Mouse (Mus musculus): ENCODE data around the gene Setdb1.
A peak's percentile ranks its signal among the peaks of the same experiment; 100 is the strongest.

Setdb1 gene

GRCm38 (mm10) chr3:95291041-95291440 is 66.0 kb downstream of the Setdb1 start:
- no peak for DNase-seq (ENCODE audit: low read depth)

DNA sequence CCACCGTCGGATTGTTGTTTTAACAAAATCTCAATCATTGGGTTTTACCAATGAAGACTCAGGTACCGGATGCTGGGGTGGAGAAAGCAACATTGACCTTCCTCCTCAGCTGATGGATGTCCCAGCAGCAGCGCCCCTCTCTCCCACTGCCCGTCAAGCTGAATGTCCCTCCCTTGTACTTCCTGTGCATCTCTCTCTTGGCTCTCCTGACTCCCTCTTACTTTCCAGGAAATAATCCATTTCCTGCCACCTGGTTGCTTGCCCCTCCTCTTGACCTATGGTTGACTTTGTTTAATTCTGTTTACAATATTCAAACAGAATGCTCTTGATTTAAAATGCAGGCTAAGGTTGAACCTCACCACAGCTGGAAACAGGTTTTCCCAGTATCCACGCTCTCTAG is 66.8 kb downstream of the Setdb1 start:
- DNase-seq (ENCODE audit: low read depth) = no peak

- no peak for DNase-seq (ENCODE audit: low read depth)
Measured at GRCm38 (mm10) chr3:95289419-95289818, 67.6 kb downstream of the Setdb1 start.

DNA sequence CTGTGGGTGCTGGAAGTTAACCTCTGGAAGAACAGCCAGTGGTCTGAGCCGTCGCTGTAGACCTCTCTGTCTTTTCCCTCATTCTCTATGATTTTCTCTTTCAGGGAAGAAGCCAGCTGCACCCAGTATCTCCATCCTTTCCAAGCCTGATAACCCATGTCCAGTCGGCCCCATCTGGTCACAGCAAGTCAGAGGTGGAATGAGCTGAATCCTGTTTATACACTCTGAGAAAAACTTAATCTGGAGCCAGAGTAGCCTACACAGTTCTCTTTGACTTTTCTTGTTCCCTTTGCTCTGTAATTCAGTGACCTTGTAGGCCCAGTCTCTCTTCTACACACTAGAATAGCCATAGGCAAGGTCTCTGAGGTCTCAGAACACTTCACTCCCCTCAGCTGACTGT is 69.5 kb downstream of the Setdb1 start:
- DNase-seq (ENCODE audit: low read depth) = no peak

- no peak for DNase-seq (ENCODE audit: low read depth)
Measured at GRCm38 (mm10) chr3:95286510-95286909, 70.5 kb downstream of the Setdb1 start.

DNA sequence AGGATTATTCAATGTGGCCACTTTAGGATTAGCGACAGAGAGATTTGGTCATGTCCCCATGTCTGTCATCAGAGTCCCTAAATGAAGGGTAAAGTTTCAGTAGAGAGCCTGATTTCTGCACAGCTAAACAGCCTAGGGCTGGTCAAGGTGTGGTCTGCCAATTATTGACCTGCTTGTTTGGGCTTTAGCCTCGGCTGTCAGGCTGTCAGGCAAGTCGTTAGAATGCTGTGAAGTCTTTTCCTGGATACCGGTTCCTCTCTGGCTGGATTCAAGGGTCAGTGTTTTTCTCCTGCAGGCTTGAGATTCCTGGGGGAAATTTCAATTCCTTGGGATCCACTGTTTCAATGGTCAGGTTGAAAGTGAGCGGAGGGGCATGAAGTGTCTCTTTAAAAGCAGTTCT is 71.0 kb downstream of the Setdb1 start:
- no peak for DNase-seq (ENCODE audit: low read depth)

GRCm38 (mm10) chr3:95285390-95285789 is 71.6 kb downstream of the Setdb1 start:
- DNase-seq (ENCODE audit: low read depth) = no peak

GRCm38 (mm10) chr3:95284501-95285281 is 72.3 kb downstream of the Setdb1 start:
- no peak for DNase-seq (ENCODE audit: low read depth)

DNA sequence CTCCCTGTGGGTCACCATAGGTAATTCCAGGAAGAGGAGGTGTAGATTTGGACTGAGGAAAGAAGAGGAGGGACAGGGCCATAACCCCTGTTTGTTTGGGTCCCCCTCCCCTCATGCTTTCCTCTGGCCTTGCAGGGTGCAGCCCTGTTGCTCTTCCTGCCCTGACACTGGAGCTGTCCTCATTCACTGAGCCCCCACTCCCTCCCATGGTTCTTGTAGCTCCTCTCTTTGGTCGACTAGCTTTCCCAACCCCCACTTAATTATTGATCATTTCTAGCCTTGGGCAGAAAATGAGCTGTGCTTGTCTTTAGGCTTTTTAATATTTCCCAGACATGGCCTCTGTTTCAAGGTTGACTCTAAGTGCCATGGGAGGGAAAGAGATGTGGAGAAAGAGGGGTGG is 72.9 kb downstream of the Setdb1 start:
- DNase-seq (ENCODE audit: low read depth) = no peak

DNA sequence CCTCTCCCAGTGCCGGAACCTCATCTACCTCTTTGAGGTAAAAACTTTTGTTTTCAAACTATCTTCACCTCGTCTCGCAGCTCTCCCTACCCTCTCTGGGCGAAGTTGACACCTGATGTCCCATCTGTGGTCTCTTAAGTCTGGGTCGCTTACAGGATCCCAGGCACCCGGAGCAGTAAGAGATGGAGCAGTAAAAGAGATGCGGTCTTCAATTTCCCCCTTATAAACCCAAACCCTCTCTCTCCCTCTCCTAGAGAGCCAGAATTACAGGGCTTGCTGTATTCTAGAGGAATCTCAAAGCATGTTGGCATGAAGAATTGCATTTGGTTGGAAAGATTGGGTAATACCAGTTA is 73.4 kb downstream of the Setdb1 start:
- DNase-seq (ENCODE audit: low read depth) = no peak

- DNase-seq (ENCODE audit: low read depth) = peak; percentile 84
Measured at GRCm38 (mm10) chr3:95282865-95283588, 74.0 kb downstream of the Setdb1 start.

DNA sequence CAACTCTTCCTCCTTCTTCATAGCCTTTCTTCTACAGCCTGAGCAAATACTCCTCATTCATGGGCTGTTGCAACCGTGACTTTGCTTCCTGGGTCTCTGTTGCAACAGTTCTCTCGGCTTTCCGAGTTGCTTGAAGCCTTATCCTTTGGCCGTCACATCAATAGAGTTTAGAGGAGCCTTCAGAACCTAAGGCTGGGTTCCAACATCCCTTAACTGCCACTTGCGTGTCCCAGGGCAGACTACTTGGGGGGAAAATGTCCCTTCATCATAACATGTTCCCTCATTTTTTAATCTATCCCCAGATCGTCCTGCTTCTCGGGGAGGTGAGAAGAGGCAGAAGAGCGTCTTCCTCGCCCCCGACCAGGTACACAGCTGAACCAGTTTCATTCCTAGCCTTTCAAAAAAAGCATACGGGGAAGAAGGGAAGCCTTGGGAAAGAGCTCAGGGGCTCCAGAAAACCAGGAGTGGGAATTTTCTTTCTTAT is 74.6 kb downstream of the Setdb1 start:
- DNase-seq (ENCODE audit: low read depth) = no peak

DNA sequence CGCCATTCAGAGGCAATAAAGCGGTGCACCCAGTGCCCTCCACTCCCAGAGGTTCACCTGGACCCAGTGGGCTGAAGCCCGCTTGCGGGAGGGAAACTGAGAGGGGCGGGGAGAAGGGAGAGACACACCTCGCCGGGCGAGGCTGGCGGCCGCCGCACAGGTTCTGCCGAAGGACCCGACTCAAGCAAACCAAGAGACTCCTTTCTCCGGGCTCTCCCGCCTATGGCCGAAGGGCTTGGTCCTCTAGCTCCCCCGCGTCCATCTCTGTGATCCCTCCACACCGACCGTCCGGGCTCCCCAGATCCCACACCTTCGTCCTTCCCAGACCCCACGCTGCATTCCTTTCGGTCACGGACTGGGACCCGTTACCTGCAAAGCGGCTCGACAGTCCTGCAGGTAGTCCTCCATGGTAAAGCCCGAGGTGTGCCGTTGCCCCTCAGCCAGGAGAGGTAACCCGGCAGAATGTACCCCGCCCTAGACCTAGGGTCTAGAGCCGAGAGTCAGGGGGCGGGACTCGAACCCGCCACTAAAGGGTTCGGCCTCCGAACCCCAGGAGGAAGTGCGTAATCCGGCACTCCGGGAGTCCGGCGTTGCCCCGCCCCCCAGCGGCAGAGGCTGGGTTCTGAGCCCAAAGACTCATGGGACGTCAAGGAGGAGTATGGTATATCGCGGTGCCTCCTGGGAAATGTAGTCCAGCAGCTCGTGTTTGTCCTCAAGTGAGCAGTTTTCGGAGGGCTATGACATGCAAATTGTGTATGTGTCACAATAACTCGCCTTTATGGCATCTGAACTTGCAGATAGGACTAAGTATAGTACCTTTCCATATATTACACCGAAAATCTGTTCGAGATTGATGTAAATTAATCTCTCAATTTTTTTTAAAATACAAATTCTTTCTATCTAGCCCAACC is 75.5 kb downstream of the Setdb1 start, which contains the start of the genes Mindy1 and Prune1:
TSS of gene Mindy1 (plus strand) at position 130 of the 911 bp plus-strand sequence.
TSS of gene Prune1 (minus strand) at position 861 of the 911 bp plus-strand sequence.
- peak; percentile 93 for DNase-seq (ENCODE audit: low read depth)

GRCm38 (mm10) chr3:95280747-95281146 is 76.3 kb downstream of the Setdb1 start:
- DNase-seq (ENCODE audit: low read depth) = no peak

- no peak for DNase-seq (ENCODE audit: low read depth)
Measured at GRCm38 (mm10) chr3:95277149-95277551, 79.9 kb downstream of the Setdb1 start.

- no peak for DNase-seq (ENCODE audit: low read depth)
Measured at GRCm38 (mm10) chr3:95276428-95276934, 80.5 kb downstream of the Setdb1 start.

DNA sequence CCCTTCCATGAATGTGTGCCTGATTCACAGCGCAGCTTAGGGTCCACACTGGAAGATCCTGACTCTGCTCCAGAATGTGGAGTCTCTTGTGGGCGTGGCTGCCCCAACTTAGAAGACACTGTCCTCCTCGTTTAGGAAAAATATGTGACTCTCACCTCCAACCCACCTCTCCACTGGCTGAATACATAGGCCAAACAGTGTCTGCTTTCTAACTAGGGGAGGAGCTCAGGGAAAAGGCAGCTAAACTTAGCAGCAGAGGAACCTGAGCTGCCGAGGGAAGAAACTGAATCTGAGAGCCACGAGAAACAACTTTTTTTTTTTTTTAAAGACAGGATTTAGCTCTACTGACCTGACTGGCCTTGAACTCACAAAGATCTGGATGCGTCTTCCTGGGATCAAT is 81.8 kb downstream of the Setdb1 start:
- no peak for DNase-seq (ENCODE audit: low read depth)

GRCm38 (mm10) chr3:95274453-95274852 is 82.5 kb downstream of the Setdb1 start:
- no peak for DNase-seq (ENCODE audit: low read depth)
